Mouse (Mus musculus): ENCODE data around the gene Tm4sf20.

- TF ChIP-seq POLR2A (IDR thresholded peaks at IDR 0.05; ENCODE audit: low read depth, low read length) (no peak), CTCF (IDR thresholded peaks at IDR 0.05; ENCODE audit: borderline replicate concordance, insufficient read depth, low read length) (no peak)
Observed at GRCm38 (mm10) chr1:82717816-82718512, 50.3 kb downstream of the Tm4sf20 start.
